Mouse (Mus musculus): ENCODE data around the gene Pbx1. TPM values are rescaled to one million over a fixed set of nuclear protein-coding genes. Genes with fewer than 3 reads are reported as not detected.

Pbx1 gene
- polyA plus RNA-seq, 1 experiment = 9.1 TPM

GRCm38 (mm10) chr1:168408757-168409156 lies 23.3 kb downstream of the Pbx1 start:
- Histone ChIP-seq H3K4me3 (ENCODE audit: control insufficient read depth, low read depth, low read length) (no peak overlapping the region), H3K4me1 (ENCODE audit: control insufficient read depth, insufficient read depth, low read length) (no peaks in the 10 kb centered on the region), H3K27me3 (ENCODE audit: control insufficient read depth, insufficient read depth, low read length) (no peaks in the 10 kb centered on the region), H3K36me3 (ENCODE audit: control insufficient read depth, insufficient read depth, low read length) (no peaks in the 10 kb centered on the region), H3K27ac (ENCODE audit: control insufficient read depth, insufficient read depth, low read depth, low read length) (no peak overlapping the region)
- TF ChIP-seq POLR2A (IDR thresholded peaks at IDR 0.05; ENCODE audit: control insufficient read depth, low read depth, low read length) (no peak), CTCF (IDR thresholded peaks at IDR 0.05; ENCODE audit: control insufficient read depth, insufficient read depth, insufficient replicate concordance, low read depth, low read length) (no peak)

DNA sequence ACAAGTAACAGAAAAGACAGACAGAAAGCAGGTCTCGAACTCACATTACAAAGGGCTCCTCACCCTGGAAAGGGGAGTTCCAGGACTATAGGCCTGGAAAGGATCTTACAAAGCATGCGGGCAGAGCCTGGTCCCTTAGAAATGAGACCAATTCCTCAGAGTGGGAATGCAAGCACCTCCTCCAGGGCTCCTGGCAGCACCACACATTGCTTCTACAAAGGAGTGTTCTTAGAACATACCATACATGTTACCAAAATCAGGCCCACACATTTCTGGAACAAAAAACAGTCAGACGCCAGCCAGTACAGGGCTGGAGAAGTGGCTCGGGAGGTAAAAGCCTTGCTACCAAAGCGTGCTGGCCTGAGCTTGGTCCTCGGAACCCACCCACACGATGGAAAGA lies 24.1 kb downstream of the Pbx1 start:
- Histone ChIP-seq H3K4me3 (ENCODE audit: control insufficient read depth, low read depth, low read length) (no peak overlapping the region), H3K27ac (ENCODE audit: control insufficient read depth, insufficient read depth, low read depth, low read length) (no peak overlapping the region), H3K4me1 (ENCODE audit: control insufficient read depth, insufficient read depth, low read length) (no peaks in the 10 kb centered on the region), H3K36me3 (ENCODE audit: control insufficient read depth, insufficient read depth, low read length) (no peaks in the 10 kb centered on the region), H3K27me3 (ENCODE audit: control insufficient read depth, insufficient read depth, low read length) (no peaks in the 10 kb centered on the region)
- TF ChIP-seq CTCF (IDR thresholded peaks at IDR 0.05; ENCODE audit: control insufficient read depth, insufficient read depth, insufficient replicate concordance, low read depth, low read length) = no peak
- TF ChIP-seq POLR2A (IDR thresholded peaks at IDR 0.05; ENCODE audit: control insufficient read depth, low read depth, low read length) = no peak

- Histone ChIP-seq H3K27me3 (ENCODE audit: control insufficient read depth, insufficient read depth, low read length) (no peaks in the 10 kb centered on the region), H3K4me1 (ENCODE audit: control insufficient read depth, insufficient read depth, low read length) (no peaks in the 10 kb centered on the region), H3K4me3 (ENCODE audit: control insufficient read depth, low read depth, low read length) (no peak overlapping the region), H3K36me3 (ENCODE audit: control insufficient read depth, insufficient read depth, low read length) (no peaks in the 10 kb centered on the region), H3K27ac (ENCODE audit: control insufficient read depth, insufficient read depth, low read depth, low read length) (no peak overlapping the region)
- TF ChIP-seq POLR2A (IDR thresholded peaks at IDR 0.05; ENCODE audit: control insufficient read depth, low read depth, low read length) (no peak), CTCF (IDR thresholded peaks at IDR 0.05; ENCODE audit: control insufficient read depth, insufficient read depth, insufficient replicate concordance, low read depth, low read length) (no peak)
Observed at GRCm38 (mm10) chr1:168406291-168406675, 25.8 kb downstream of the Pbx1 start.

DNA sequence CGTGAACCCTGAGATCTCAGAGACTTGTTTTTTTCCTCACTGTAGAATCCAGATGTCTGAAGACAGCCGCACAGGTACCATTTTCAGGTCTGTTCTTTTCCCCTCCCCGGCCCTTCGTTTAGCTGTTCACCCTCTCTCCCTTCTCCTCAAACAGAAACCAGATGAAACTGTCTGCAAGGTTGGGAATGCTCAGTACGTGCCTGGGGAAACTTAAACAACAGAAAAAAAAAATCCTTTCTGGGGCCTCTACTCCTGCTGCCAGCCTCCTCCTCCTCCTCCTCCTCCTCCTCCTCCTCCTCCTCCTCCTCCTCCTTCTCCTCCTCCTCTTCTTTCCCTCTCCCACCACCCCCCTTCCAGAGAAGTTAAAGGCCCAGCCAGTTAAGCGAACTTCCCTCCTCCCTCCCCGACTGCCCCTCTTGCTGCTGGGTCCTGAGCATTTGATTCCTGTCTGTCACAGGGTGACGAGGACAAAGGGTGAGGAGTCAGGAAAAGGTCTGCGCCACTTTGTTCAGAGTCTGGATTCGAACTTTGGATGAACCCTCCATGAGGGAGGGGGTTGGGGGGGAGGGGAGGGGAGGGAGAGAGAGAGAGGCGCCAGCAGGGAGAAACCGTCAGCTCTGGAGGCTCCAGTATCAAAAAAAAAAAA lies 26.3 kb downstream of the Pbx1 start:
- H3K4me1 ChIP-seq (ENCODE audit: control insufficient read depth, insufficient read depth, low read length) = no peaks in the 10 kb centered on the region
- H3K27ac ChIP-seq (ENCODE audit: control insufficient read depth, insufficient read depth, low read depth, low read length) = no peak overlapping the region
- H3K36me3 ChIP-seq (ENCODE audit: control insufficient read depth, insufficient read depth, low read length) = no peaks in the 10 kb centered on the region
- no peaks in the 10 kb centered on the region for H3K27me3 ChIP-seq (ENCODE audit: control insufficient read depth, insufficient read depth, low read length)
- no peak overlapping the region for H3K4me3 ChIP-seq (ENCODE audit: control insufficient read depth, low read depth, low read length)
- no peak for TF ChIP-seq CTCF (IDR thresholded peaks at IDR 0.05; ENCODE audit: control insufficient read depth, insufficient read depth, insufficient replicate concordance, low read depth, low read length)
- TF ChIP-seq POLR2A (IDR thresholded peaks at IDR 0.05; ENCODE audit: control insufficient read depth, low read depth, low read length) = no peak

- H3K4me3 ChIP-seq (ENCODE audit: control insufficient read depth, low read depth, low read length) = no peak overlapping the region
- H3K27me3 ChIP-seq (ENCODE audit: control insufficient read depth, insufficient read depth, low read length) = no peaks in the 10 kb centered on the region
- H3K27ac ChIP-seq (ENCODE audit: control insufficient read depth, insufficient read depth, low read depth, low read length) = no peak overlapping the region
- no peaks in the 10 kb centered on the region for H3K36me3 ChIP-seq (ENCODE audit: control insufficient read depth, insufficient read depth, low read length)
- no peak for TF ChIP-seq CTCF (IDR thresholded peaks at IDR 0.05; ENCODE audit: control insufficient read depth, insufficient read depth, insufficient replicate concordance, low read depth, low read length)
- TF ChIP-seq POLR2A (IDR thresholded peaks at IDR 0.05; ENCODE audit: control insufficient read depth, low read depth, low read length) = no peak
- no peaks in the 10 kb centered on the region for H3K4me1 ChIP-seq (ENCODE audit: control insufficient read depth, insufficient read depth, low read length)
Observed at GRCm38 (mm10) chr1:168403529-168403928, 28.5 kb downstream of the Pbx1 start.

DNA sequence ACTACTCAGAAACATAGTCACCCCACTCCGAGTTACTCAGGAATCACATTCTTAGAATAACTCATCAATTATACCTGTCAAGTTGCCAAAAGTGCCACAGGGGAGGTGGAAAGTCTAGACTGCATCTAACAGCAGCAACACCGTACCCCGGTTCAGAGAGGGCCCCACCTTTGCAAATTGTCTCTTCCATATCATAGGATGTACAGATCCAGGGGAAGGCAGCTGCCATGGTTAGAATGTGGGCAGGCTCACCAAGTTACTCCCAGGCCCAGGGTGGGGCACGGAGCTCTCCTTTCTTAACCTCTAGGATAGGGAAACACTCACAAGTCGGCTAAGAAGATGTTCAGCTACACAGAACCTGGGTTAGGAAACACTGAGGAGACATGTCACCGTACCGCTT lies 29.4 kb downstream of the Pbx1 start:
- Histone ChIP-seq H3K36me3 (ENCODE audit: control insufficient read depth, insufficient read depth, low read length) (no peaks in the 10 kb centered on the region), H3K4me1 (ENCODE audit: control insufficient read depth, insufficient read depth, low read length) (no peaks in the 10 kb centered on the region)
- TF ChIP-seq CTCF (IDR thresholded peaks at IDR 0.05; ENCODE audit: control insufficient read depth, insufficient read depth, insufficient replicate concordance, low read depth, low read length) (no peak), POLR2A (IDR thresholded peaks at IDR 0.05; ENCODE audit: control insufficient read depth, low read depth, low read length) (no peak)

DNA sequence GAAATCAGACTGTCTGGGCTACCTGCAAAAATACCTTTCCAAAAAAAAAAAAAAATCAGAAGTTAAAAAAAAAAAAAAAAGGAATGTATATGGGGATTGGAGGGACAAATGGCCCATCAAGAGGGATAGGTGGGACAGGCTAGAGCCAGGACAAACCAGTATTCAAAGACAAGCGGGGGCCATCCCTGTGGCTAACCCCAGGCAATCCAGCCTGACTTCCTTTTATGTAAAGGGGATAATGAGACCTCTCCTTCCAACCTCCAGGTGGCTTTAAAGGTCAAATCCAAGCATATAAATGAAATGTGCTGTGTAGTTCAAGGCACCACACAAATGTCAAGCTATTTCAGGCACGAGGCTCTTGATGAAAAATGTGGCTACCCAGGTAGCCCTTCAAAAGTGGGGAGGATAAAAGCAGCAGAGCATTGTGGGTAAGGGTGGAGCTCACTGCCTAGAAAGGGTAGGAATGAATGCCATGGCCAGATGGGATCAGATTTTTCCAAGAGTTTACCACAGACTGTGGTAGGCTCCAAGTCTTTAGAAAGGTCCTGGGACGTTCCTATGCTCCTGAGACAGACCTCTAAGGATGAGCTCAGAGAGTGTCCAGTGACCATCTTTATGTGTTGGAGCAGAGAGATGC lies 36.4 kb downstream of the Pbx1 start:
- H3K4me1 ChIP-seq (ENCODE audit: control insufficient read depth, insufficient read depth, low read length) = no peaks in the 10 kb centered on the region
- no peaks in the 10 kb centered on the region for H3K36me3 ChIP-seq (ENCODE audit: control insufficient read depth, insufficient read depth, low read length)
- H3K27ac ChIP-seq (ENCODE audit: control insufficient read depth, insufficient read depth, low read depth, low read length) = no peak overlapping the region

More for the DNA sequence above, 29.4 kb downstream of the Pbx1 start:
- no peak overlapping the region for H3K27ac ChIP-seq (ENCODE audit: control insufficient read depth, insufficient read depth, low read depth, low read length)
- no peak overlapping the region for H3K4me3 ChIP-seq (ENCODE audit: control insufficient read depth, low read depth, low read length)
- no peaks in the 10 kb centered on the region for H3K27me3 ChIP-seq (ENCODE audit: control insufficient read depth, insufficient read depth, low read length)

More for the DNA sequence above, 36.4 kb downstream of the Pbx1 start:
- Histone ChIP-seq H3K4me3 (ENCODE audit: control insufficient read depth, low read depth, low read length) (no peak overlapping the region), H3K27me3 (ENCODE audit: control insufficient read depth, insufficient read depth, low read length) (no peaks in the 10 kb centered on the region)
- no peak for TF ChIP-seq CTCF (IDR thresholded peaks at IDR 0.05; ENCODE audit: control insufficient read depth, insufficient read depth, insufficient replicate concordance, low read depth, low read length)
- no peak for TF ChIP-seq POLR2A (IDR thresholded peaks at IDR 0.05; ENCODE audit: control insufficient read depth, low read depth, low read length)
